Mouse (Mus musculus) cerebellum, adult 9-10 months (tissue): ENCODE data around the gene Top2a.

Experiments
- DNase-seq: peaks from one replicate; pipeline ENCODE4 v3.0.0; 2022

The Top2a gene

GRCm38 (mm10) chr11:99023500-99024467, at the start of gene Top2a:
Gene Top2a (minus strand): TSS chr11:99024189.
- DNase-seq: peak; percentile 100

GRCm38 (mm10) chr11:99073781-99074180, 49.8 kb upstream of the Top2a start:
- DNase-seq: no peak

GRCm38 (mm10) chr11:99071866-99072265, 47.9 kb upstream of the Top2a start:
- DNase-seq: no peak

- DNase-seq: no peak
These were observed 44.5 kb upstream of the Top2a start for GRCm38 (mm10) chr11:99068455-99068854.

GRCm38 (mm10) chr11:99067591-99067990, 43.6 kb upstream of the Top2a start:
- DNase-seq: no peak

- peak; percentile 79 for DNase-seq
These were observed 42.0 kb upstream of the Top2a start for GRCm38 (mm10) chr11:99065979-99066378.

GRCm38 (mm10) chr11:99065353-99065752, 41.4 kb upstream of the Top2a start:
- DNase-seq: no peak

GRCm38 (mm10) chr11:99063406-99064131, 39.6 kb upstream of the Top2a start:
- DNase-seq: no peak

GRCm38 (mm10) chr11:99062661-99063060, 38.7 kb upstream of the Top2a start:
- no peak for DNase-seq

- no peak for DNase-seq
These were observed 36.4 kb upstream of the Top2a start for GRCm38 (mm10) chr11:99060435-99060834.

GRCm38 (mm10) chr11:99055571-99056452, 31.8 kb upstream of the Top2a start:
- no peak for DNase-seq

- DNase-seq: no peak
These were observed 31.2 kb upstream of the Top2a start for GRCm38 (mm10) chr11:99055143-99055542.

- DNase-seq: no peak
These were observed 23.7 kb upstream of the Top2a start for GRCm38 (mm10) chr11:99047643-99048042.

GRCm38 (mm10) chr11:99047120-99047519, 23.1 kb upstream of the Top2a start:
- DNase-seq: no peak

GRCm38 (mm10) chr11:99045159-99045889, 21.3 kb upstream of the Top2a start:
- DNase-seq: no peak

- DNase-seq: no peak
These were observed 20.3 kb upstream of the Top2a start for GRCm38 (mm10) chr11:99044306-99044705.

- DNase-seq: no peak
These were observed 19.6 kb upstream of the Top2a start for GRCm38 (mm10) chr11:99043632-99044031.

- no peak for DNase-seq
These were observed 18.9 kb upstream of the Top2a start for GRCm38 (mm10) chr11:99042834-99043431.

GRCm38 (mm10) chr11:99041841-99042780, 18.1 kb upstream of the Top2a start:
- no peak for DNase-seq

- no peak for DNase-seq
These were observed 17.2 kb upstream of the Top2a start, which contains the start of gene Igfbp4 for GRCm38 (mm10) chr11:99041051-99041729. Gene Igfbp4 (plus strand): TSS chr11:99041244.
